In genomic region chr6:142964531-142965385, GRCm38 (mm10) we compare ENCODE assay signal across 8 mouse cellular contexts. TPM values are rescaled to one million over a fixed set of nuclear protein-coding genes. Genes with fewer than 3 reads are reported as not detected.
A peak's percentile ranks its signal among the peaks of the same experiment; 100 is the strongest.
DNase-seq lines count a peak whose midpoint lies in the region; ATAC-seq lines count a peak whose summit lies in the region.

No protein-coding gene starts in this region.

- peaks cover 13% of the 10 kb centered on the region for H3K27me3 ChIP-seq in intestine, embryonic 15.5 days (replicated peaks)

- DNase-seq in ZHBTc4 (ENCODE audit: low read depth, low spot score) = peak; percentile 87
- peak; percentile 92 to 93 for DNase-seq in cerebellum, postnatal 10 days
- peak; percentile 61 to 75 for DNase-seq in frontal cortex, postnatal 25 days (ENCODE audit: low spot score in 2 of 2)
- DNase-seq in left cerebral cortex, postnatal 10 days (ENCODE audit: extremely low spot score in 1 of 2, low spot score in 2 of 2) = peak; percentile 85
- DNase-seq in right cerebral cortex, postnatal 10 days (ENCODE audit: low spot score in 2 of 2) = peak; percentile 92 to 93
- DNase-seq in c-Kit-positive CD71-positive TER-119-positive erythroid progenitor cells, embryonic 14.5 days (ENCODE audit: low spot score) = no peak

- peak overlapping the region; percentile 89 for H3K4me2 ChIP-seq in intestine, embryonic 15.5 days (replicated peaks)

- no peaks in the 10 kb centered on the region for H3K9me3 ChIP-seq in intestine, embryonic 15.5 days

- intact Hi-C loops in left cerebral cortex, postnatal 10 days (cut with DNase I) = loop anchor here (2.0 kb wide), 1 partner anchor 186 kb away; no protein-coding TSS in a partner anchor

- peak overlapping the region; percentile 52 for H3K4me3 ChIP-seq in intestine, embryonic 15.5 days (replicated peaks)

- peak overlapping the region; percentile 62 for H3K27ac ChIP-seq in intestine, embryonic 15.5 days

- peak overlapping the region; percentile 57 for H3K9ac ChIP-seq in intestine, embryonic 15.5 days

- no peaks in the 10 kb centered on the region for H3K36me3 ChIP-seq in intestine, embryonic 15.5 days

- peak; percentile 88 for ATAC-seq in intestine, embryonic 15.5 days
- ATAC-seq in megakaryocyte, adult 5-6 weeks (ENCODE audit: poor library complexity, severe bottlenecking) = peak; percentile 84

- under 1% methylated on average over 39 of the region's 39 CpGs for WGBS in intestine, embryonic 15.5 days

- peaks cover 6% of the 10 kb centered on the region; the same call in 1 of the 2 replicates for H3K4me1 ChIP-seq in intestine, embryonic 15.5 days (replicated peaks)

RNA-seq across cellular contexts. Expression of gene St8sia1, which starts 0.5 kb away (rescaled TPM):
- 1.3 and 1.6 TPM in 2 replicates for polyA plus RNA-seq in intestine, embryonic 15.5 days (2015; fragmentation: Nextera tagmentation; extraction: Ambion mirVana)
- 10 to 100 TPM; 21.7 to 24.4 TPM for total RNA-seq in left cerebral cortex, postnatal 10 days (2021)
- 1.3 and 1.4 TPM in 2 replicates for total RNA-seq in megakaryocyte, adult 5-6 weeks (2015)
- 0.48 and 0.85 TPM in 2 replicates for total RNA-seq in megakaryocyte, adult 5-6 weeks (2017)

Comparison
In these comparisons a context has a peak if more than half of its experiments do, and no peak if none do; other contexts are left out.
1. RNA of gene St8sia1, which starts 0.5 kb away (total RNA-seq): 21.7 to 24.4 TPM in left cerebral cortex, postnatal 10 days; 0.48 to 1.4 TPM in megakaryocyte, adult 5-6 weeks; every median in the first group is over 4 times any median in the second.